Mouse (Mus musculus) ES-Bruce4 (cell line): Measurements from ENCODE around the gene Slc26a9.

Source experiments
- CTCF ChIP-seq: IDR thresholded peaks from one replicate; pipeline ENCODE4 v1.8.1; 2011; ENCODE audit warnings: low read depth, low read length
- EP300 ChIP-seq: IDR thresholded peaks from 2 replicates; pipeline ENCODE4 v1.6.1; 2011; ENCODE audit warnings: low read depth, low read length; ENCODE audit not compliant: insufficient read depth
- POLR2A ChIP-seq: IDR thresholded peaks from one replicate; pipeline ENCODE4 v1.8.1; 2011; ENCODE audit warnings: low read length; ENCODE audit not compliant: insufficient read depth

DNA sequence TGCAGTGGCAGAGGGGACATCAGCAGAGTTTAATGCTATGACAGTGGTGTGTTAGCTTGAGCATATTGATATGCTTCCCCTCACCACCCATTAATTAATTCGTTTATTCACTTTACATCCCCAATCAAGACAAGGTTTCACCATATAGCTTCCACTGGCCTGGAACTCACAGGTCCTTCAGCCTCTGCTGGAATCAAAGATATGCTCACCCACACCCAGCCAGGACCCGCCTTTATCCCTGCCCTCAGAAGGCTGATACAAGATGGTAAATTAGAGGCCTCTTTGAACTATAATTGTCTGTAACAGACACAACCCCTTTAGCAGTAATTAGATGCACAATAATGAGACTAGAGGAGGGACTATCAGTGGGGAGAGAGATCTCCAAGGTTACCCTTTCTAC is 65.8 kb downstream of the Slc26a9 start:
- no peak for TF ChIP-seq EP300
- no peak for TF ChIP-seq CTCF
- TF ChIP-seq POLR2A = no peak
